Mouse (Mus musculus): Measurements from ENCODE around the gene Vegfb. TPM values are rescaled to one million over a fixed set of nuclear protein-coding genes. Genes with fewer than 3 reads are reported as not detected.

The Vegfb gene
- 25.6 and 33.8 TPM in 2 replicates for polyA plus RNA-seq (2012; rRNA removed)

GRCm38 (mm10) chr19:6987061-6987903 is at the start of gene Vegfb:
Gene Vegfb, minus strand, starts transcription at chr19:6987651.

GRCm38 (mm10) chr19:7019191-7019590 is 31.7 kb upstream of the Vegfb start, which contains the start of gene Fermt3:
Gene Fermt3, minus strand, starts transcription at chr19:7019469.

GRCm38 (mm10) chr19:6996006-6996405 is 8.6 kb upstream of the Vegfb start, which contains the start of the genes Nudt22 and Trpt1:
Gene Nudt22, minus strand, starts transcription at chr19:6996117.
Gene Trpt1, plus strand, starts transcription at chr19:6996131.

GRCm38 (mm10) chr19:6992011-6992858 is 4.8 kb upstream of the Vegfb start, which contains the start of gene Dnajc4:
Gene Dnajc4, minus strand, starts transcription at chr19:6992572.

GRCm38 (mm10) chr19:6980381-6981093 is 6.9 kb downstream of the Vegfb start, which contains the start of gene Fkbp2:
Gene Fkbp2, minus strand, starts transcription at chr19:6980501.

GRCm38 (mm10) chr19:6975537-6976521 is 11.6 kb downstream of the Vegfb start, which contains the start of gene Plcb3:
Gene Plcb3, minus strand, starts transcription at chr19:6976470.

GRCm38 (mm10) chr19:6974211-6975205 is 12.9 kb downstream of the Vegfb start, which contains the start of gene Ppp1r14b:
Gene Ppp1r14b, plus strand, starts transcription at chr19:6974968.

GRCm38 (mm10) chr19:6942249-6942691 is 45.2 kb downstream of the Vegfb start, which contains the start of gene Gpr137:
Gene Gpr137, minus strand, starts transcription at chr19:6942480.

GRCm38 (mm10) chr19:6941372-6942248 is 45.8 kb downstream of the Vegfb start, which contains the start of gene Bad:
Gene Bad, plus strand, starts transcription at chr19:6941861.

GRCm38 (mm10) chr19:6934195-6934977 is 53.1 kb downstream of the Vegfb start, which contains the start of gene Kcnk4:
Gene Kcnk4, minus strand, starts transcription at chr19:6934515.

Other genes starting within 250 kb of the Vegfb start
- 5.1 and 6.1 TPM in 2 replicates for gene Rps6ka4, start 147.0 kb downstream of the Vegfb start, polyA plus RNA-seq (2012; rRNA removed)
- 1.4 and 2.5 TPM in 2 replicates for gene Ccdc88b, start 129.4 kb downstream of the Vegfb start, polyA plus RNA-seq (2012; rRNA removed)
- gene Trmt112, start 78.0 kb downstream of the Vegfb start, polyA plus RNA-seq (2012; rRNA removed), result 157 and 273 TPM in 2 replicates
- 116 and 171 TPM in 2 replicates for gene Prdx5, start 77.5 kb downstream of the Vegfb start, polyA plus RNA-seq (2012; rRNA removed)
- gene Esrra, start 65.8 kb downstream of the Vegfb start, polyA plus RNA-seq (2012; rRNA removed), result 21.7 and 33.6 TPM in 2 replicates
- 0.60 and 0.99 TPM in 2 replicates for gene Catsperz, start 62.3 kb downstream of the Vegfb start, polyA plus RNA-seq (2012; rRNA removed)
- gene Kcnk4, start 53.1 kb downstream of the Vegfb start, polyA plus RNA-seq (2012; rRNA removed), result 0.16 and 0.19 TPM in 2 replicates
- 49.7 and 58.7 TPM in 2 replicates for gene Bad, start 45.8 kb downstream of the Vegfb start, polyA plus RNA-seq (2012; rRNA removed)
- gene Gpr137, start 45.2 kb downstream of the Vegfb start, polyA plus RNA-seq (2012; rRNA removed), result 37.7 and 38.9 TPM in 2 replicates
- 284 and 292 TPM in 2 replicates for gene Ppp1r14b, start 12.7 kb downstream of the Vegfb start, polyA plus RNA-seq (2012; rRNA removed)
- 39.2 and 39.3 TPM in 2 replicates for gene Plcb3, start 11.2 kb downstream of the Vegfb start, polyA plus RNA-seq (2012; rRNA removed)
- gene Fkbp2, start 7.2 kb downstream of the Vegfb start, polyA plus RNA-seq (2012; rRNA removed), result 61.7 and 112 TPM in 2 replicates
- gene Dnajc4, start 4.9 kb upstream of the Vegfb start, polyA plus RNA-seq (2012; rRNA removed), result 19.6 and 23.0 TPM in 2 replicates
- gene Nudt22, start 8.5 kb upstream of the Vegfb start, polyA plus RNA-seq (2012; rRNA removed), result 11.8 and 15.2 TPM in 2 replicates
- gene Trpt1, start 8.5 kb upstream of the Vegfb start, polyA plus RNA-seq (2012; rRNA removed), result 10.6 and 12.2 TPM in 2 replicates
- 10.6 and 12.3 TPM in 2 replicates for gene Fermt3, start 31.8 kb upstream of the Vegfb start, polyA plus RNA-seq (2012; rRNA removed)
- 233 and 251 TPM in 2 replicates for gene Stip1, start 52.3 kb upstream of the Vegfb start, polyA plus RNA-seq (2012; rRNA removed)
- gene Macrod1, start 69.2 kb upstream of the Vegfb start, polyA plus RNA-seq (2012; rRNA removed), result 3.5 and 5.3 TPM in 2 replicates
- 1.8 and 2.1 TPM in 2 replicates for gene Flrt1, start 118.1 kb upstream of the Vegfb start, polyA plus RNA-seq (2012; rRNA removed)
- gene Otub1, start 218.7 kb upstream of the Vegfb start, polyA plus RNA-seq (2012; rRNA removed), result 113 and 184 TPM in 2 replicates
- gene Cox8a, start 230.0 kb upstream of the Vegfb start, polyA plus RNA-seq (2012; rRNA removed), result 396 and 441 TPM in 2 replicates